Mouse (Mus musculus): Measurements from ENCODE around the gene Tifa. TPM values are rescaled to one million over a fixed set of nuclear protein-coding genes. Genes with fewer than 3 reads are reported as not detected.

The Tifa gene
- polyA plus RNA-seq, 1 experiment from 2014 or later, result 7.4 TPM

DNA sequence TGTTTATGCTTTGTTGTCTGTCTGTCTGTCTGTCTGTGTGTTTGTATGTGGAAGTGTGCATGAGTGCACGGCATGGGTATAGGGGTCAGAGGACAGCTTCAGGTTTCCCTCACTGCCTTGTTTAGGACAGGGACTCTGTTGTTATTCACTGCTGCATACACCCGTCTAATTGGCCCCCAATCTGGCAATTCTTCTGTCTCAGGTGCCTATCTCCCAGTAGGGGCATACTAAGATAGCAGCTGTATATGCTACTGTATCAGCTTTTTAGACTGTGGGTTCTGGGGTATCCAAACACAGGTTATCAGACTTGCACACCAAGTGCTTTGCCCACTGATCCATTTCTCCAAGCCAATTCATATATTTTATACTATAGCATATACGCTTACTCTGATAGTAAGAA lies 90.4 kb downstream of the Tifa start:
- no peak for ATAC-seq (ENCODE audit: insufficient read depth, low FRiP score)
- WGBS, result 85% methylated on average over 3 of the region's 3 CpGs

DNA sequence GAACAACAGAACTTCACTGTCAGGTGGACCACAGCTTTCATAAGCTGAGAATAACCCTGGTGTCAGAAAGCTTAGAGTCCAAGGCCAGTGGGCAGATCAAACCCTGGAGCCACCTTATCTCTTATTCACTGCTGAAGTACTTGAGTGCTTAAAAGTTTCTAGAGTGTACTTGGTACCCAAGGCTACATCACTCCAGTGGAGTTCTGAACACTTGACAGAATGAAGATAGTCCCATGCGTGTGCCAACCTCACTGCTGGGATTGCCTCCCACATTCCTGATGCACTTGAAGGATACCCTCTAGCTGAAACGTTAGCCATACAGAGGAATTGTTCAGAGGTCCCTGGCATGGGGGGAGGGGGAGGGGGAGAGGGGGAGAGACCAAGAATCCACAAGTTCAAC lies 92.1 kb downstream of the Tifa start:
- Histone ChIP-seq H3K27ac (ENCODE audit: low read length) (no peak overlapping the region), H3K4me1 (ENCODE audit: control insufficient read depth, insufficient read depth, low read length) (peaks cover 9% of the 10 kb centered on the region; the same call in 1 of the 2 replicates), H3K9ac (ENCODE audit: low read length) (no peak overlapping the region), H3K36me3 (ENCODE audit: control insufficient read depth, insufficient read depth, low read length) (no peaks in the 10 kb centered on the region), H3K4me2 (ENCODE audit: low read depth, low read length) (no peak overlapping the region), H3K9me3 (replicated peaks; ENCODE audit: control insufficient read depth, low read length) (no peaks in the 10 kb centered on the region), H3K27me3 (ENCODE audit: control insufficient read depth, insufficient read depth, low read length) (no peaks in the 10 kb centered on the region), H3K4me3 (replicated peaks; ENCODE audit: low read length) (no peak overlapping the region)
- 61% methylated on average over 2 of the region's 2 CpGs for WGBS
- ATAC-seq (ENCODE audit: insufficient read depth, low FRiP score), result no peak

More for the DNA sequence above, 90.4 kb downstream of the Tifa start:
- Histone ChIP-seq H3K4me1 (ENCODE audit: control insufficient read depth, insufficient read depth, low read length) (peaks cover 9% of the 10 kb centered on the region; the same call in 1 of the 2 replicates), H3K36me3 (ENCODE audit: control insufficient read depth, insufficient read depth, low read length) (no peaks in the 10 kb centered on the region), H3K27me3 (ENCODE audit: control insufficient read depth, insufficient read depth, low read length) (no peaks in the 10 kb centered on the region), H3K9me3 (replicated peaks; ENCODE audit: control insufficient read depth, low read length) (no peaks in the 10 kb centered on the region), H3K27ac (ENCODE audit: low read length) (no peak overlapping the region), H3K4me3 (replicated peaks; ENCODE audit: low read length) (no peak overlapping the region), H3K4me2 (ENCODE audit: low read depth, low read length) (no peak overlapping the region), H3K9ac (ENCODE audit: low read length) (no peak overlapping the region)

Other genes starting within 250 kb of the Tifa start
- gene Larp7, start 236.5 kb upstream of the Tifa start, polyA plus RNA-seq (2015; fragmentation: Nextera tagmentation; extraction: Ambion mirVana), result 44.5 and 45.9 TPM in 2 replicates
- gene Zgrf1, start 236.3 kb upstream of the Tifa start, polyA plus RNA-seq (2015; fragmentation: Nextera tagmentation; extraction: Ambion mirVana), result 5.9 and 6.3 TPM in 2 replicates
- gene Neurog2, start 156.7 kb upstream of the Tifa start, polyA plus RNA-seq (2015; fragmentation: Nextera tagmentation; extraction: Ambion mirVana), result 0.05 TPM in 1 of 2 replicates, not detected in the other
- 2.8 and 4.3 TPM in 2 replicates for gene Alpk1, start 9.3 kb upstream of the Tifa start, polyA plus RNA-seq (2015; fragmentation: Nextera tagmentation; extraction: Ambion mirVana)
- 42.2 and 43.3 TPM in 2 replicates for gene Ap1ar, start 47.7 kb downstream of the Tifa start, polyA plus RNA-seq (2015; fragmentation: Nextera tagmentation; extraction: Ambion mirVana)
- gene Fam241a, start 106.5 kb downstream of the Tifa start, polyA plus RNA-seq (2015; fragmentation: Nextera tagmentation; extraction: Ambion mirVana), result 12.7 and 15.1 TPM in 2 replicates

Data from stomach, embryonic 16.5 days (tissue).